Mouse (Mus musculus): Measurements from ENCODE around the gene Mavs.

GRCm38 (mm10) chr2:131253681-131254328 lies 19.9 kb downstream of the Mavs start:
- TF ChIP-seq CTCF (IDR thresholded peaks at IDR 0.05; ENCODE audit: low read depth, low read length): peak; percentile 72
- no peak for TF ChIP-seq POLR2A (IDR thresholded peaks at IDR 0.05; ENCODE audit: borderline replicate concordance, low read depth, low read length)
